Mouse (Mus musculus): ENCODE measurements around the gene Gm28374.

The Gm28374 gene

DNA sequence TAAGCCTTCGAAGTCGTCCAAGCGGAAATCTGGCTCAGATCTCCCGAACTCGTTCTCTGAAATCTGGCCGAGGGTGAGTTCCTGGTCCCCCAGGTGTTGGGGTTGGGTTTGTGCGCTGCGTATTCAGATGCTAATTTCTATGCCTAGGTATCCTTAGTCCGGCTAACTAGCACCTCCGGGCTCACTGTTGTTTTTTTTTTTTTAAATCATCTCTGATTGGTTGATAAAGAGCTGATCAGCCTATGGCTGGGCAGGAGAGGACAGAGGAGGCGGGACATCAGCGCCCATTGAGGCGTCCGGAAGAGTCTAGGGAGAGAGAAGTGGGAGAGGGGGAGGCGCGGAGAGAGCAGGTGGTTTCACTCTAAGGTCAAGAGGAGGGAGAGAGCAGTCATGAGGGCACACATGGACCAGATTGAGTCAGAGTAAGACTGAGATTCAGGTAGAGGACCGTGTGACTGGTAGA is 3.4 kb upstream of the Gm28374 start:
- DNase-seq (ENCODE audit: low spot score in 2 of 2): no peak

GRCm38 (mm10) chr19:6084478-6085248 is 2.6 kb upstream of the Gm28374 start, which contains the start of the genes Zfpl1 and Cdca5:
TSS of gene Zfpl1 (minus strand) at chr19:6084956.
TSS of gene Cdca5 (plus strand) at chr19:6084983.
- peak; percentile 92 to 93 for DNase-seq (ENCODE audit: low spot score in 2 of 2)

- no peak for DNase-seq (ENCODE audit: low spot score in 2 of 2)
Observed at GRCm38 (mm10) chr19:6079983-6080480, 2.0 kb downstream of the Gm28374 start, which contains the start of gene Tmem262. TSS of gene Tmem262 (plus strand) at chr19:6080033.

GRCm38 (mm10) chr19:6076564-6077393 is 5.3 kb downstream of the Gm28374 start, which contains the start of gene Vps51:
TSS of gene Vps51 (minus strand) at chr19:6077231.
- DNase-seq (ENCODE audit: low spot score in 2 of 2): peak; percentile 73 to 85

DNA sequence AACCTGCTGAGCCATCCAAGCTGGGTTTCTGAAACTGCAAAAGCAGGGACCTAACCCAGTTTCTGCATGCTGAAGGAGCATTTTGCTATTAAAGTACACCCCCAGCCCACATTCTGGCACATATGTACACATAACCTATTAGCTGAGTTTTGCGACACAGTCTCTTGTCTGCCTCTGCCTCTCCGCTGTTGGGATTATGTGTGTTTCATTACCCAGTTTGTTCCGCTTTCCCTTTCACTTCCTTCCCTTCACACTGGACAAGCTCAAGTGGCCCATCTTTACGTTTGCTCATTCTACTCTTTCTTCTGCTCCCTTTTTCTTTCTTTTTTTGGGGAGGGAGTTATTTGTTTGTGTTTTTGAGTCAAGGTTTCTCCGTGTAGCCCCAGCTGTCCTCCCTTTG is 8.2 kb downstream of the Gm28374 start:
- no peak for DNase-seq (ENCODE audit: low spot score in 2 of 2)

DNA sequence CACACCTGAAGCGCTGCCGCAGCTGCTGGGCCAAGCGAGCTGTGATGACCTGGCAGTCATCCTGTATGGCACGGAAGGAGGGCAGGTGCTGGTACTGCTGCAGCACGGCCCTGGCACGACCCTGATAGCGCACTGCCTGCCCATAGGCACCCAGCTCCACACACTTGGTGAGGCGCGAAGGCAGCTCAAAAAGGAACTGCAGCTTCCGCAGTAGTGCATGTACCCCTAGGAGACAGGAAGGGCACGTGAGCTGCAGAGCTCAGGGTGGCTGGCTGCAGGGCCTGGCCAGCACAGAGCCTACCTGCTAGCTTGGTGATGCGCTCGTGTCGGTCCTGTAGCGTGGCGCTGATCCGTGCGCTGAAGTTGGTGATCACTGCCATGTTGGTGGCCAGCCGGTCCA is 10.8 kb downstream of the Gm28374 start:
- no peak for DNase-seq (ENCODE audit: low spot score in 2 of 2)

DNA sequence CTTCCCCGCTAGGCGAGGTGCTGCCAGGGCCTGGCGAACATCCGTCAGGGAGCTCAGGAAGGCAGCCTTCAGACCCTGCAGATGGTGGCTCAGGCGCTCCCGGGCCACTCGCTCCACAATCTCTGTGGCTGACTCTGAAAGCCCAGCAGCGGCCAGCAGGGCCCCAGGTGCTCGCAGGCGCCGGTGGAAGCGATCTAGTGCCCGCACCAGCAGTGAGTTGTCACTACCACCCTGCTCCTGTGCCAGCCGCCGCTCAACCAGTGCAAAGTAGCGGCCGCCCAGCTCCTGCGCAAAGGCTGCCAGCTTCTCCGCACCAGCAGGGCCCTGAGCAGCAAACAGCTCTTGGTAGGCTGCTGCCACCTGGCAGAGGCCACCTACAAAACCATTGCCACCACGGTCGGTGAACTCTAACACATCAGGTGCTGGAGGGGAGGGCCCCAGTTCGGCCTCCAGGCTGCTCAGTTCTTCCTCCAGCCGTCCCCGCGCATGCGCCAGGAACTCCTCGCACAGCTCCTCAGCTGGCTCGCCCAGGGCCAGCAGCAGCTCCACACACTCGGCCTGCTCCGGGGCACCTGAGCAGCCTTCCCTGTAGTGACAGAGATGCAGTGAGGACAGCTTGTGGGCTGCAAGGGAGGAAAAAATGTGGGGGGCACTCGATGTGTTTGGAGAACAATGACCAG is 11.3 kb downstream of the Gm28374 start:
- DNase-seq (ENCODE audit: low spot score in 2 of 2): no peak

DNA sequence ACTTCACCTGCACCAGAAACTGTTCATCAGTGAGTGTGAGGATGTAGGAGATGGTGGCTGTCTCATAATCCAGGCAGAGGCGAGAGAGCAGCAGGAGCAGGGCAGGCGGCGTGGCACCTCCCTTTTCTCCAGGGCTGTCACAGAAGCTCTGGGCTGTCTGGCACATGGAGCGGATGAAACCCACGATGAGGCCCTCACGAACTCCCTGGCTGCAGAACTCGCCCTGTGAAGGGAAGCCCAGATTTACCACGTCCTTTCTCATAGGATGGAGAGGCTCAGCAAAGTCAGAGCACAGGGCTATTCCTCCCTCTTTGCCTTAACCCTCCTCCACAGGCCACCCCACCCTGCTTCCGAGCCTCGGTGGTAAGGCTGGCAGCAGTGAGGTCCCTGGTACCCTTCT is 12.2 kb downstream of the Gm28374 start:
- no peak for DNase-seq (ENCODE audit: low spot score in 2 of 2)

DNA sequence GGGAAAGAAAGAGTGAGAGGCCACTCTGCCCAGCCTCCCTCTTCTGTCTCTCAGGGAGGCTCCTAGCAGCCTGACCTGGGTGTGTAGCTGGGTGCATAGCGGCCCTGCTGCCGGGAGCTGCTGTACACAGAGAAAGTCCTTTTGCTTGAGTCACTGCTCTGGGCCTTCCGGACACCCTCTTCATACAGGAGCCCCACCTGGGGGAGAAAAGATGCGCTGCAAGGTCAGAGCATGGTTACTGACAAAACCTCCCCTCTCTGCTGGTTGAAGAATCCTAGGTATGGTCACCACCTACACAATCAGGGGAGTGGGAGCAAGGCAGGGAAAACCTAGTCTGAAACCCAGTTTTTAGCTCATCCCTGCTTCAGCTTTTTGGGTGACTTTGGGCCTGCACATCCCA is 13.1 kb downstream of the Gm28374 start:
- DNase-seq (ENCODE audit: low spot score in 2 of 2): no peak

- DNase-seq (ENCODE audit: low spot score in 2 of 2): peak; percentile 69 to 77
Observed at GRCm38 (mm10) chr19:6067724-6068415, 14.2 kb downstream of the Gm28374 start, which contains the start of gene Tm7sf2. TSS of gene Tm7sf2 (minus strand) at chr19:6068373.

DNA sequence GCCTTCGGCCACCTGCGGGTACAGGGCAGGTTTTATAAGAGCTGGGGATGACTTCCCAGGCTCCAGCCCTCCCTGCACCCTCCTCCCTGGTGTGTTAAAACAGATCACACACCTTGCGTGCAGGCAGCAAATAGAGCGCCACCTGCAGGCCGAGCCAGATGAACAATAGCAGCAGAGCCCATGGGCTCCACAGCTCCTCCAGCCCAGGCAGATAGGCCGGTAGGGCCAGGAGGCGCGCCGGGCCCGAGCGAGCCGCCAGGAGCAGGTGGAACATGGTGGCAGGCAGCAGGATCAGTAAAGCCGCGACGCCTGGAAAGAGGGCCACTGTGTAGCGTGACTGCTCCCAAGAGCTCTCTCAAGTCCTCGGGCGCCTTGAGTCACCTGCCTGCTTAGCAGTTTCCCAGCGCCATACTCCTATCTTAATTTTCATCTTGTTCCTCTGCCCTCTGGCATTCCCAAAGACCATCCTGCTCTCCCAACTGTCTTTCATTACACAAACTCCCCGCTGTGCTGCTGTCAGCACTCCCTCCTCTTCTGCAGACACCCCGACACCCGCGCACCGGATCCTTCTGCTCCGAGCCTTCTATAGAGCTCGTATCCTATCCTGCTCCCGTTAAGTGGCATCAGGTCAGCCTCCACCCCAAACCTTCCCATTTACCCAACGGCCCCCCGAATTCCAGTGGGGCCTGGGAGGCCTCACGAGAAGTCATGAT is 14.9 kb downstream of the Gm28374 start:
- DNase-seq (ENCODE audit: low spot score in 2 of 2): peak; percentile 70 to 74

GRCm38 (mm10) chr19:6066571-6066970 is 15.5 kb downstream of the Gm28374 start:
- no peak for DNase-seq (ENCODE audit: low spot score in 2 of 2)

DNA sequence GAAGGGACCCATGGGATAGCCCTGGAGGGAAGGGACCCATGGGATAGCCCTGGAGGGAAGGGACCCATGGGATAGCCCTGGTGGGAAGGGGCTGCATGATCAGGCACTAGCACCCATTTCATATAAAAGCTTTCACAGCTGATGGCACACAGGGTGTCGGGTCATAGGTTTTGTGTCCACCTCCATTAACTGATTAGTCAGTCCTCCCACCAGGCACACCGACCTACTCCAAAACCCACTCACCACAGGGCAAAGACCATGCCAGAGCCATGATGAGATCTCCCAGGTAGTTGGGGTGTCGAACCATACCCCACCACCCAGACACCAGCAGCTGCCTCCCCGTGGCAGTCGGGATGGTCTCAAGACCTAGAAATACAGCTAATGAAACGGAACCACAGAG is 19.0 kb downstream of the Gm28374 start:
- DNase-seq (ENCODE audit: low spot score in 2 of 2): no peak

GRCm38 (mm10) chr19:6062418-6062817 is 19.6 kb downstream of the Gm28374 start:
- DNase-seq (ENCODE audit: low spot score in 2 of 2): no peak

DNA sequence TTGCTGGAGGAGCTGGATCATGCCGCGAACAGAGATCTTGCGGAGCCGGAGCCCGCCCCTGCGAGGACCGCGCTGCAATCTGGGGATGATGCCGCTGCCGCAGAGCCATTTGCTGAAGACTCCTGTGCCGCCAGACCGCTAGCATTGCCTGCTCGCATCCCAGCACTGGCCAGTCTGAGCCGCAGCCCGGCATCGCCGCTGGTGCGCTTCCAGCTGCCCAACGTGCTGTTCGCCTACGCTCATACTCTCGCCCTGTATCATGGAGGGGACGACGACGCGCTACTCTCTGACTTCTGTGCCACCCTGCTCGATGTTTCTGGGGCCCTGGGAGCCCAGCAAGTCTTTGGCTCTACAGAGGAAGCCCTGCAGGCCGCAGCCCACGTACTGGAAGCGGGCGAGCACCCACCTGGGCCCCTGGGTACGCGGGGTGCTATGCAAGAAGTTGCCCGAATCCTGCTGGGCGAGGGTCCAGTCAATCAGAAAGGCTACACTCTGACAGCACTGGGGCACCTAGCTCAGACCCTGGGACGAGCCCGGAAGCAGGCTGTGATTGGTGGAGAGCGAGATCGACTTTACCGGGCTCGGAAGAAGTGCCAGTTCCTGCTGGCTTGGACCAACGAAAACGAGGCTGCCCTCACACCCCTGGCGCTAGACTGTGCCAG is 20.3 kb downstream of the Gm28374 start:
- no peak for DNase-seq (ENCODE audit: low spot score in 2 of 2)

GRCm38 (mm10) chr19:6061021-6061533 is 21.0 kb downstream of the Gm28374 start, which contains the start of gene Znhit2:
TSS of gene Znhit2 (plus strand) at chr19:6061192.
- DNase-seq (ENCODE audit: low spot score in 2 of 2): peak; percentile 84 to 90

DNA sequence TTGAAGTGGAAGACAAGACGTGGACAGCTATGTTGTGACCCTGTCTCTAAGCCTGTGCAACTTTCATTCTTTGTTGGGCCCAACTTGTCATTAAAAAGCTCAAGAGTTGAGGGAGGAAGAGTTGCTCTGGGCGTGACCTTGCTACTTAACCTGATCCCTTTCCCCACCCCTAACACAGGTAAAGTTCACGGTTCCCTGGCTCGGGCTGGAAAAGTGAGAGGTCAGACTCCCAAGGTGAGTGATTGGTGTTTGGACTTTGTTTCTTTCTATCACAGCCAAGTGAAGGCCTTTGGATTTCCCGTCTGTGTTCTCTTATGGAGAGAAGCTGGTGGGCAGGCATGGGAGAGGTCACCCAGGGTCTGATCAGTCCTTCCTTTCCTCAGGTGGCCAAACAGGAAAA is 23.1 kb downstream of the Gm28374 start:
- no peak for DNase-seq (ENCODE audit: low spot score in 2 of 2)

DNA sequence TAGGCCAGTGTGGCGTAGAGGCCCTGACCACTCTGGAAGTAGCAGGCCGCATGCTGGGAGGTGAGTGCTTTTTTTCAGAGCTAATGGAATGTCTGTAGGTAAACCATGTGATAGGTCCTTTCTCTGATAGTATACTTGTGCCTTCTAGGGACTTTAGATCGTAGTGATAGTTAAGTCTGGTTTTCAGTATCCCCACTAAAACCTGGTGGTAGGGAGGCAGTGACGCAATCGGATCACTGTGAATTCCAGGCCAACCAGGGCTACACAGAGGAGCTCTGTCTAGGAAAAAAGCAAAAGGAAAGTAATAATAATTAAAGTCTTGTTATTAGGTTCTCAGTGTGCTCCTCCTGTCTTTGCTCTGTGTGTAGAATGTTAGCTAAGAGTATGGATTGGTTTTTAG is 23.5 kb downstream of the Gm28374 start:
- DNase-seq (ENCODE audit: low spot score in 2 of 2): no peak

DNA sequence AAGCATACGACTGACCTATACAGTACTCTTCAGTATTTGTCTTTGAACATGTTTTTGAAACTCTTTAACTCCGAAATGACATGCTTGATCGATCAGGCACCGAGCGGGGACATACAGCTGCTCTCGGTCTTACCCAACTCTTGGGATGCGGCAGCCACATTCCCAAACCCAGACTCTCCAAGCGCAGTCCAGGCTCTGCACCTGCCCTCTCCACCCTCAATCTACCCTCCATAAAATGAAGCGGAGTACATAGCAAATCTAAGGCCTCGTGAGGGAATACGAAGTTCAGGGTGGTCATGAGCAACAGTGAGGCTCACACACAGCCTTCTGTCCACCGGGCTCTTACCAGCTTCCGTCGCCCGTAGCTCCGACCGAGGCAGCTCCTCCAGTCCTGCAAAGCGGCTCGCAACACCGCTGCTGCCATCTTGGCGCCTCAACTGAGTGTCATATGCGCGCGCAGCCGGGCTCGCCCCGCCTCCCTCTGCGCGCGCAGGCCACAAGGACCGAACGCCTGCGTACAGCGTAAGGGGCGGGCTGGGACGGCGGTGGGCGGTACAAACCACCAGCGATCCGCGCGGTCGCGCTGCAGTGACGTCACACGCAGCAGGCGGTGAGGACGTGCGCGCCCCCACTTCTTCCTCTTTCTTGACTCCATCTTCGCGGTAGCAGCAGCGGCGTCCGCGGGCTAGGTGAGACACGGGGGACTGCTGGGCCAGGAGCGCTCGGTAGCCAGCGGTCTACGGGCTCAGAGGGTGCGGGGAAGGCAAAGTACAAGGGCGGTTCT is 24.6 kb downstream of the Gm28374 start, which contains the start of the genes Mrpl49 and Fau:
Mrpl49 (minus strand) TSS at position 473 of the 784 bp plus-strand sequence.
Fau (plus strand) TSS at position 532 of the 784 bp plus-strand sequence.
- DNase-seq (ENCODE audit: low spot score in 2 of 2): peak; percentile 95 to 98
